Mouse (Mus musculus) spleen, postnatal 14 days (tissue): ENCODE measurements around the gene Olfr149.
"Not testable (repeated sequence)": the region's sequence is repeated elsewhere in the genome, so short reads cannot be mapped to it uniquely, and the experiment has no call there.

Experiments used
- DNase-seq, 2 experiments: peaks; one replicate each; pipeline ENCODE4 v3.0.0; 2021 to 2022; ENCODE audit warnings: low spot score in 2 of 2

Gene Olfr149

GRCm38 (mm10) chr9:39707017-39707416, at the start of gene Olfr149:
Olfr149 (minus strand) TSS chr9:39707117.
- no peak for DNase-seq

- no peak for DNase-seq
Measured at GRCm38 (mm10) chr9:39746428-39746827, 39.5 kb upstream of the Olfr149 start.

- DNase-seq = no peak
Measured at GRCm38 (mm10) chr9:39745949-39746348, 39.0 kb upstream of the Olfr149 start, which contains the start of gene Olfr967. Olfr967 (plus strand) TSS chr9:39746249.

GRCm38 (mm10) chr9:39740741-39741140, 33.8 kb upstream of the Olfr149 start:
- no peak for DNase-seq

GRCm38 (mm10) chr9:39730678-39731077, 23.8 kb upstream of the Olfr149 start, which contains the start of gene Olfr150:
Olfr150 (plus strand) TSS chr9:39730978.
- DNase-seq = no peak

- DNase-seq = no peak
Measured at GRCm38 (mm10) chr9:39711053-39711452, 4.1 kb upstream of the Olfr149 start, which contains the start of gene Olfr965. Olfr965 (plus strand) TSS chr9:39711353.

GRCm38 (mm10) chr9:39708958-39709357, 2.0 kb upstream of the Olfr149 start:
- no peak for DNase-seq

GRCm38 (mm10) chr9:39701123-39701522, 5.8 kb downstream of the Olfr149 start:
- not testable (repeated sequence) for DNase-seq

- no peak for DNase-seq
Measured at GRCm38 (mm10) chr9:39679280-39679679, 27.6 kb downstream of the Olfr149 start.

- DNase-seq = no peak
Measured at GRCm38 (mm10) chr9:39678557-39678956, 28.4 kb downstream of the Olfr149 start.

GRCm38 (mm10) chr9:39674820-39675219, 32.1 kb downstream of the Olfr149 start:
- DNase-seq = no peak

- DNase-seq = no peak
Measured at GRCm38 (mm10) chr9:39669723-39670122, 37.2 kb downstream of the Olfr149 start.

- no peak for DNase-seq
Measured at GRCm38 (mm10) chr9:39666905-39667304, 40.0 kb downstream of the Olfr149 start, which contains the start of gene Olfr963. Olfr963 (plus strand) TSS chr9:39667205.

- no peak for DNase-seq
Measured at GRCm38 (mm10) chr9:39654756-39655396, 52.0 kb downstream of the Olfr149 start.
